Mouse (Mus musculus) stomach, embryonic 14.5 days (tissue): ENCODE measurements at regions not wholly inside any gene's neighbourhood (a gene's known extent, or its start where the extent isn't known, plus 50 kb on each side); places are given as distances from the start of the nearest gene placed in this dataset.

Experiments used
- ATAC-seq: fragments of 200-750 bp; cut with Nextera tagmentation; 2 replicates; pipeline ENCODE4 v1.8.0; 2017; ENCODE audit warnings: low read depth, moderate TSS enrichment; ENCODE audit not compliant: insufficient number of reproducible peaks, insufficient read depth, low FRiP score
- H3K27ac ChIP-seq: fragments of 300-500 bp; sonication (generic); 2 replicates; pipeline ENCODE4 v1.5.1; 2014; ENCODE audit warnings: mild to moderate bottlenecking, low read length, moderate library complexity, mixed read lengths
- H3K27me3 ChIP-seq: fragments of 300-500 bp; sonication (generic); 2 replicates; pipeline ENCODE4 v1.6.1; 2014; ENCODE audit warnings: low read length, control low read depth, mixed read lengths; ENCODE audit not compliant: control insufficient read depth, insufficient read depth
- H3K36me3 ChIP-seq: fragments of 300-500 bp; sonication (generic); 2 replicates; pipeline ENCODE4 v1.6.1; 2014; ENCODE audit warnings: mild to moderate bottlenecking, control low read depth, low read length, moderate library complexity, mixed read lengths; ENCODE audit not compliant: control insufficient read depth, insufficient read depth
- H3K4me1 ChIP-seq: fragments of 300-500 bp; sonication (generic); 2 replicates; pipeline ENCODE4 v1.6.1; 2014; ENCODE audit warnings: low read length, control low read depth, mixed read lengths; ENCODE audit not compliant: control insufficient read depth, insufficient read depth
- H3K4me2 ChIP-seq: fragments of 300-500 bp; sonication (generic); replicated peaks from 2 replicates; pipeline ENCODE4 v1.6.1; 2014; ENCODE audit warnings: low read depth, low read length, control low read depth
- H3K4me3 ChIP-seq: fragments of 300-500 bp; sonication (generic); 2 replicates; pipeline ENCODE4 v1.5.1; 2014; ENCODE audit warnings: low read depth, low read length, control low read depth
- H3K9ac ChIP-seq: fragments of 300-500 bp; sonication (generic); replicated peaks from 2 replicates; pipeline ENCODE4 v1.6.1; 2014; ENCODE audit warnings: low read depth, mild to moderate bottlenecking, control low read depth, low read length, moderate library complexity, mixed read lengths
- H3K9me3 ChIP-seq: fragments of 300-500 bp; sonication (generic); 2 replicates; pipeline ENCODE4 v1.6.1; 2016; ENCODE audit warnings: low read depth, low read length, control low read depth; ENCODE audit not compliant: control insufficient read depth
- WGBS: fragments of 180-500 bp; shearing (Covaris S2); extraction: QIAGEN DNeasy Blood & Tissue Kit; methylation state at CpG from one replicate; pipeline ENCODE4 v1.1.7; 2014; 5-methylcytosine and 5-hydroxymethylcytosine counted together

DNA sequence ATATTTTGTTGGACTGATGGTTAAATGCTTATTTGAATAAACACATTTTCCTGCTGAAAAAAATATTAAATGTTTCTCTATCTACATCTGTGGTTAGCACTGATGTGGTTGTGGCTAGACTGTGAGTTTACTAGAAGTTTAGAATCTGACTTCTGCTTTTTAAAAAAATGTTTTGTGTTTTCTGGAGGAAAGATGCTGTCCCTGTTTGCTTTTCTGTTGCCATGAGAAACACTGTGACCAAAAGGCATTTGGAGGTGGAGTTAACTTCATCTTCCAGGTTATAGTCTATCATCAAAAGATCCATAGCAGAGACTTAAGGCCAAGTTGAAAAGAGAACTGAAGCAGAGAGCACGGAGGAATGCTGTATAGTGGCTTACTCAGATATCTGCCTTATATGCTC is 594.4 kb downstream of the Ofcc1 start:
- Histone ChIP-seq H3K9me3 (no peaks in the 10 kb centered on the region), H3K9ac (no peak overlapping the region), H3K4me1 (no peaks in the 10 kb centered on the region), H3K4me2 (no peak overlapping the region), H3K27me3 (no peaks in the 10 kb centered on the region), H3K4me3 (no peak overlapping the region), H3K27ac (no peak overlapping the region), H3K36me3 (no peaks in the 10 kb centered on the region)
- WGBS = 73% methylated on average over 1 of the region's 1 CpGs
- no peak for ATAC-seq
